Mouse (Mus musculus) heart, embryonic 15.5 days (tissue): Measurements from ENCODE around the gene Nrcam. TPM values are rescaled to one million over a fixed set of nuclear protein-coding genes. Genes with fewer than 3 reads are reported as not detected.

ENCODE experiments used
- ATAC-seq: fragments of 200-750 bp; cut with Nextera tagmentation; replicated peaks from 2 replicates; pipeline ENCODE4 v1.8.0; 2017; ENCODE audit warnings: low read depth, moderate TSS enrichment; ENCODE audit not compliant: insufficient number of reproducible peaks, insufficient read depth, low FRiP score
- H3K27ac ChIP-seq: fragments of 300-500 bp; sonication (generic); 2 replicates; pipeline ENCODE4 v1.5.1; 2015; ENCODE audit warnings: mild to moderate bottlenecking, inconsistent platforms
- H3K27me3 ChIP-seq: fragments of 300-500 bp; sonication (generic); 2 replicates; pipeline ENCODE4 v1.6.1; 2015; ENCODE audit warnings: inconsistent platforms
- H3K36me3 ChIP-seq: fragments of 300-500 bp; sonication (generic); 2 replicates; pipeline ENCODE4 v1.6.1; 2015; ENCODE audit warnings: mild to moderate bottlenecking, inconsistent platforms
- H3K4me1 ChIP-seq: fragments of 300-500 bp; sonication (generic); replicated peaks from 2 replicates; pipeline ENCODE4 v1.6.1; 2015; ENCODE audit warnings: inconsistent platforms
- H3K4me2 ChIP-seq: fragments of 300-500 bp; sonication (generic); 2 replicates; pipeline ENCODE4 v1.6.1; 2015; ENCODE audit warnings: inconsistent platforms, mild to moderate bottlenecking, moderate library complexity
- H3K4me3 ChIP-seq: fragments of 300-500 bp; sonication (generic); 2 replicates; pipeline ENCODE4 v1.5.1; 2015; ENCODE audit warnings: mild to moderate bottlenecking, inconsistent platforms
- H3K9ac ChIP-seq: fragments of 300-500 bp; sonication (generic); 2 replicates; pipeline ENCODE4 v1.6.1; 2015; ENCODE audit warnings: mild to moderate bottlenecking, inconsistent platforms
- H3K9me3 ChIP-seq: fragments of 300-500 bp; sonication (generic); replicated peaks from 2 replicates; pipeline ENCODE4 v1.6.1; 2016; ENCODE audit warnings: inconsistent platforms
- WGBS: fragments of 180-500 bp; shearing (Covaris S2); methylation state at CpG from one replicate; pipeline ENCODE4 v1.1.7; 2015; ENCODE audit warnings: mixed read lengths; 5-methylcytosine and 5-hydroxymethylcytosine counted together
- polyA plus RNA-seq: library from polyadenylated mRNA; unstranded; fragments of >200 nt; fragmentation: Nextera tagmentation; extraction: Ambion mirVana; gene quantifications from 2 replicates; pipeline ENCODE4 v1.2.1, GENCODE M21; 2015

Nrcam gene
- polyA plus RNA-seq, 1 experiment from 2014 or later = 0.88 TPM

GRCm38 (mm10) chr12:44481415-44481814 lies 152.7 kb downstream of the Nrcam start:
- Histone ChIP-seq H3K27me3 (no peaks in the 10 kb centered on the region), H3K4me2 (no peak overlapping the region), H3K4me1 (no peaks in the 10 kb centered on the region), H3K27ac (no peak overlapping the region), H3K9ac (no peak overlapping the region), H3K4me3 (no peak overlapping the region), H3K9me3 (no peaks in the 10 kb centered on the region), H3K36me3 (no peaks in the 10 kb centered on the region)
- ATAC-seq = no peak
- WGBS = 60% methylated on average over 3 of the region's 3 CpGs

DNA sequence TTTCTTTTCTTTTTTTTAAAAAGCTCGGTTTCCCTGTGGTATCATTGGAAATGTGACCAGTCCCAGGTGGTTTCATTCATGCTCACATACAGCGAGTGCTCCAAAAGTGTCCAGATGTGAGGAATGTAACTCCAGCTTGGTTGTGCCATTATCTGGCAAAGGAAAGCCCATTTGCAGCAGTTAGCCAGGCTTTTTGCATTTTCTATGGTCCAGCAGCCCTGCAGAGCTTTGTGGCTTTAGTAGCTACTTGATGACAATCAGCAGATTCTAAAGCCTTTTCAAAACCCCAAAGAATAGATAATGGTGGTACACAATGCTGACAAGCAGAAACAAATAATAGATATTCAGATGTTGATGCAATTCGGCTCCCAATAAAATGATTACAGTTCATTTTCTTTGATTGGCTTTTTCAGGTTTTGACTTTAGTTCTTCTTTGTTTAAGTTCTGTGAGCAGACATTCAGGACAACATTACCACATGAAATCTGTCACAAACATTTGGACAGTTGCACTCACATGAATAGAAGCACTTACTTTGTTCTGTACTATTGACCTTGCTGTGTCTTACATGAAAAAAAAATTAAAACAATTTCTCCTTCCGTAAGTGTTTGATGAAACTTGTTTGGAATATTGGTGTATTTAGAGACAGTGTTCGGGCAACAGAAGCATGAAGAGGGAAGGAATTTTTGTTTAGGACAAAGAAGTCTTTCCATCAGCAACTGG lies 164.2 kb downstream of the Nrcam start:
- H3K9ac ChIP-seq = no peak overlapping the region
- no peak overlapping the region for H3K27ac ChIP-seq
- H3K9me3 ChIP-seq = no peaks in the 10 kb centered on the region
- H3K27me3 ChIP-seq = no peaks in the 10 kb centered on the region
- 65% methylated on average over 5 of the region's 5 CpGs for WGBS
- H3K36me3 ChIP-seq = no peaks in the 10 kb centered on the region
- H3K4me3 ChIP-seq = no peak overlapping the region
- H3K4me1 ChIP-seq = no peaks in the 10 kb centered on the region
- H3K4me2 ChIP-seq = no peak overlapping the region
- no peak for ATAC-seq

DNA sequence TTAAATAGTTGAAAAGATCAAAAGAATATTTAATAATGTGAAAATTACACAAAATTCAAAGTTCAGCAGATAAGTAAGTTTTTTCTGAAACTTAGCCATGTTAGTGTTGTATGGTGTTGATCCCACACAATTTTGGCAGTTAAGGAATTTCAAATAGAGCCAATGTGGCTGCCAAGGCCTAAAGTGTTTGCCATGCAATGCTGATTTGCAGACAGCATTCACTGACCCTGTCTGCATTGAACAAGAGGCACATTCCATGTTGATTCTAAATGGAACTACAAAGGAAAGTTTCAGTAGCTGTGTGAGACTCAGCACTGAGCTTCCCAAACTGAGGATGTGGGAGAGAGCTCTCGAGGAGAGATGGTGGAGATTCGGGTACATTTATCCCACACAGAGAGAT lies 169.1 kb downstream of the Nrcam start:
- H3K4me3 ChIP-seq = no peak overlapping the region
- H3K27me3 ChIP-seq = no peaks in the 10 kb centered on the region
- no peak overlapping the region for H3K4me2 ChIP-seq
- ATAC-seq = no peak
- no peaks in the 10 kb centered on the region for H3K9me3 ChIP-seq
- WGBS = 57% methylated on average over 2 of the region's 2 CpGs
- no peak overlapping the region for H3K9ac ChIP-seq
- H3K36me3 ChIP-seq = no peaks in the 10 kb centered on the region
- H3K27ac ChIP-seq = no peak overlapping the region
- H3K4me1 ChIP-seq = no peaks in the 10 kb centered on the region

DNA sequence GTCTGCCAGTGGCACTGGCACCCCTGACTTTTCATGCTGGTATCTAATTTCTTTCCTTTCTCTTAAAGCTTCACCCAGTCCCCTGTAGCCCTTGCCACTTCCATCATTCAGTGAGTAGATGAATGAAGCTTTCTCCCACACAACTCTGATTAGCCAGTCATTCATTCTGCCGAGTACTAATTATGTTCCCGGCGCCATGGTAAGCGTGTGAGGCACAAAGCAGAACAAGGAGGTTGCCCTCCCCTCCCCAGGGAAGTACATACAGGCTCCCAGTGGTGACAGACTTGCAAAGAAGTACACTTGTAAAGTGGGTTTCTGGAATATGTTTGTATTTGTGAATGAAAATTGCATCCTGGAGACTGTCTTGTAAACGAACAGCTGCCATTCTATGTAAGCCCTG lies 170.2 kb downstream of the Nrcam start:
- 72% methylated on average over 5 of the region's 5 CpGs for WGBS
- no peak for ATAC-seq
- no peak overlapping the region for H3K4me3 ChIP-seq
- H3K4me1 ChIP-seq = no peaks in the 10 kb centered on the region
- no peaks in the 10 kb centered on the region for H3K9me3 ChIP-seq
- H3K27me3 ChIP-seq = no peaks in the 10 kb centered on the region
- no peak overlapping the region for H3K9ac ChIP-seq
- H3K4me2 ChIP-seq = no peak overlapping the region
- H3K36me3 ChIP-seq = no peaks in the 10 kb centered on the region
- no peak overlapping the region for H3K27ac ChIP-seq

- no peaks in the 10 kb centered on the region for H3K4me1 ChIP-seq
- no peak overlapping the region for H3K9ac ChIP-seq
- H3K9me3 ChIP-seq = no peaks in the 10 kb centered on the region
- H3K4me3 ChIP-seq = no peak overlapping the region
- H3K27me3 ChIP-seq = no peaks in the 10 kb centered on the region
- 64% methylated on average over 5 of the region's 5 CpGs for WGBS
- no peak overlapping the region for H3K27ac ChIP-seq
- no peaks in the 10 kb centered on the region for H3K36me3 ChIP-seq
- H3K4me2 ChIP-seq = no peak overlapping the region
- ATAC-seq = no peak
Measured at GRCm38 (mm10) chr12:44501807-44502487, 173.3 kb downstream of the Nrcam start.

- Histone ChIP-seq H3K4me2 (no peak overlapping the region), H3K27me3 (no peaks in the 10 kb centered on the region), H3K9me3 (no peaks in the 10 kb centered on the region), H3K9ac (no peak overlapping the region), H3K4me1 (no peaks in the 10 kb centered on the region), H3K4me3 (no peak overlapping the region), H3K27ac (no peak overlapping the region), H3K36me3 (no peaks in the 10 kb centered on the region)
- no peak for ATAC-seq
- WGBS = 82% methylated on average over 4 of the region's 4 CpGs
Measured at GRCm38 (mm10) chr12:44503737-44504136, 175.1 kb downstream of the Nrcam start.

DNA sequence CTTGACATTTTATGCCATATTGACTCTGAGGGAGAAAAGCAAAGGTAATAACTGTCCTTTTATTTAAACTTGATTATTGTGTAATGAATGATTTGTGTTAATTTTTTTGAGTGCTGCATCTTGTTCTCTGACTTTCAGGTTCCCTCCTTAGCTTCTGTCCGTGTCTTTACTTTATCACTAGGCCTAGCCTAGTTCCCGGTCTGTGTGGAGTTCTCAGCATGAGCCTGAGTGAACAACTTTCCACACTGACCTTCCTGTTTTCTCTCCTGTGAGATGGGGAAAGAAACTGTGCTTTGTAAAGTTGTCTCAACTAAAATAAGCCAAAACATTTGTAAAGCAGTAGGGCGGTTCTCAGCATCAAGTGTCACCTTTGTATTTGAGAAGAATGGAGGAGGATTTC lies 179.9 kb downstream of the Nrcam start:
- Histone ChIP-seq H3K9ac (no peak overlapping the region), H3K27me3 (no peaks in the 10 kb centered on the region), H3K27ac (no peak overlapping the region), H3K4me3 (no peak overlapping the region), H3K4me2 (no peak overlapping the region), H3K4me1 (no peaks in the 10 kb centered on the region), H3K36me3 (no peaks in the 10 kb centered on the region), H3K9me3 (no peaks in the 10 kb centered on the region)
- no peak for ATAC-seq
- WGBS = 65% methylated on average over 3 of the region's 3 CpGs

- WGBS = 72% methylated on average over 4 of the region's 4 CpGs
- Histone ChIP-seq H3K4me1 (no peaks in the 10 kb centered on the region), H3K36me3 (no peaks in the 10 kb centered on the region), H3K27ac (no peak overlapping the region), H3K4me2 (no peak overlapping the region), H3K4me3 (no peak overlapping the region), H3K27me3 (no peaks in the 10 kb centered on the region), H3K9ac (no peak overlapping the region), H3K9me3 (no peaks in the 10 kb centered on the region)
- no peak for ATAC-seq
Measured at GRCm38 (mm10) chr12:44509406-44510104, 180.9 kb downstream of the Nrcam start.

DNA sequence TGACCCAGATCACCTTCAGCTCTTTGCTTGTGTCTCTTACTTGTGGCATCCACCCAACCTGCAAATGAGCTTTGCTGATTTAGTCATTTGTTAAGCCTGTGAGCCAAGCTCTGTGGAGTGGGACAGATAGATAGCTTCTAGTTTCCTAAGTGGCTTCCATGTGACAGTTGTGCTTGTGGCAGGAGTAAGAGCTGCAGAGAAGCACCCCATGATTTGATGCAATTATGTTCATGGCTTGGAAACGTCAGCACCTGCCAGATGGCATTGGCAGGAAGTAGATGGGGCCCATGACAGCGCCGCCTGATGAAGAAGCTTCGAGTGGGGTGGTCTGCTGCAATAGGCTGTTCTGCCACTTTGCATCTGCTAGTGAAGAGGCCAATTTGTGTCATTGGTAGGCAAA lies 186.4 kb downstream of the Nrcam start:
- Histone ChIP-seq H3K36me3 (no peaks in the 10 kb centered on the region), H3K27me3 (no peaks in the 10 kb centered on the region), H3K9me3 (no peaks in the 10 kb centered on the region), H3K27ac (no peak overlapping the region), H3K9ac (no peak overlapping the region), H3K4me1 (no peaks in the 10 kb centered on the region), H3K4me2 (no peak overlapping the region), H3K4me3 (no peak overlapping the region)
- WGBS = 54% methylated on average over 4 of the region's 4 CpGs
- ATAC-seq = no peak

DNA sequence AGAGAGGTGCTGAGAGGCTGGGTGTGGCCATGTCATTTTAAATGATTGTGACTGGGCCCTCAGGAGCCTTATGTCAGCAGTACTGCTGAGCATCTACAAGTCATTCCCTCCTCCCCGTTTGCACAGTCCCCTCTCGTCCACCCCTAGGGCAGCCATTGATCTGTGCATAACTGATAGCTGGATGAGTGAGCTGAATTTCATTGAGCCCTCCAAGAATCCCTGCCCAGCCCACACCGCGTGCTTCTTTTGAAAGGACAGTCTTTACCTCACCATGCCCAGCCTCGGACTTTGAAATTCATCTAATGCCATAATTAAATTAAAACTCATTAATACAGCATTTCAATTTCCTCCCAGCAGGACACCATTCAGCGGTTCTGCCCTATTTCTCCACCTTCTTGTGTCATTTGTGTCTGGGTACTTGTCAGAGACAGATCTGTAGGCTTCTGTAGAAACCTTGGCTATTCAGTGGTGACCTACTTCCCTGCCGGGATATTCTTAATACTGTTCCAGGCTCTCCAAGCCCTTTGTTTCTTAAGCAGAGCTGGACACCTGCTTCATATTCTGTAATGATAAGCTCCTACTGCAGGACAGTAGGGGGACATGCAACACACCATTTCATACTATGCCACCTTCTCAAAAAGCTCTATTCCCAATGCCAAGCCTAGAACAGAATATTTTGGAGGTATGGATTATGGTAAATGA lies 190.9 kb downstream of the Nrcam start:
- Histone ChIP-seq H3K4me1 (no peaks in the 10 kb centered on the region), H3K4me2 (no peak overlapping the region), H3K27ac (no peak overlapping the region), H3K27me3 (no peaks in the 10 kb centered on the region), H3K9ac (no peak overlapping the region), H3K36me3 (no peaks in the 10 kb centered on the region), H3K9me3 (no peaks in the 10 kb centered on the region), H3K4me3 (no peak overlapping the region)
- ATAC-seq = no peak
- 61% methylated on average over 7 of the region's 7 CpGs for WGBS

DNA sequence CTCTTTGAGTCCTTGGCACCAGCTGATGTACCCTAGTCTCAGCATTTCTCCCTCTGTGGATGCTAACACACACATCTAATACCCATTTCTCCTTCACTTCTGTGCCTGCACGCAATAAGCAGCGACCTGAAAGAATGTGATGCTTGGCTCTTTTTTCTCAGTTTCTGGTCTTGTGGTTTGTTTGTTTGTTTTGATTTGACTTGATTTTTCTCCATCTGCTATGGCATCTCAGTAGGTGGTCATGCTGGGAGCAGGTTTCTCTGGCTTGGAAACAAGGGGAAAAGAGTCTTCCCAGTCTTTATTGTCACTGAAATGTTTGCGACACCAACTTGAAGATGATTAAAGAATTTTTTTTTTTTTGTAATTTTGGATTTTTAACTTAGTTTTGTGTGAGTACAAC lies 192.8 kb downstream of the Nrcam start:
- no peaks in the 10 kb centered on the region for H3K4me1 ChIP-seq
- no peak overlapping the region for H3K4me3 ChIP-seq
- H3K27me3 ChIP-seq = no peaks in the 10 kb centered on the region
- ATAC-seq = no peak
- no peak overlapping the region for H3K27ac ChIP-seq
- WGBS = 70% methylated on average over 3 of the region's 3 CpGs
- no peak overlapping the region for H3K9ac ChIP-seq
- no peak overlapping the region for H3K4me2 ChIP-seq
- H3K36me3 ChIP-seq = no peaks in the 10 kb centered on the region
- H3K9me3 ChIP-seq = no peaks in the 10 kb centered on the region
